Mouse (Mus musculus) spleen, embryonic (tissue): ENCODE measurements around the gene Slc4a2.

Experiments used
- CTCF ChIA-PET: fragments of 350-600 bp; sonication (Branson Sonifier 250); formaldehyde crosslinking; loops from one replicate; lab custom pipeline; 2022; lab: Charles Lee

The Slc4a2 gene

DNA sequence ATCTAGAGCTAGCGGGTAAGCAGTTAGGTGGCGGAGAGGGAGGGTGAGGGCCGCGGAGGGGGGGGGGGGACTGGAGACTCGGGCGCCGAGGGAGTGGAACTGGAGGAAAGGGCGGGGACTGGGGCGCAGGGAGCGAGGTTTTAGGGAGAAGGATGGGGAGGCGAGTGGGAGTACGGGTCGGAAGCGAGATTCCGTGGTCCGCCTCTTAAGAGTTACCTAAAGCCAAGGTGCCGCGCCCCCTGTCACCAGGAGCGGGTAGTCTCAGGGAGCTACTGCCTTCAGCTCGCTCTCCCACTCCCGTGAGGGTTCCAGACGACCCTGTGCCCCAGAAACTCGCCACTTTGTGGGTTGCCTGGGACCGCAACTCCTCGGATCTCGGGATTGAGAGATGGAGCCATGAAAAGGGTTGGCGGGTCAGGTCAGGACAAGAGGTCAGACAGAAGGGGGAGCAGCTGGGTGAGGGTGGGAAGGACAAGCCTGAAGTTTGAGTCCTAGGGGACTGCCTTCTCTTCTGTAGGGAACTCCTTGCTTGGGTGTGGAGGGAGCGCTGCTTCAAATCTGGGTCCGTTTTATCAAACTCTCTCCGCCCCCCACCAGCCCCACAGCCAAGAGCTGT, 1.9 kb downstream of the Slc4a2 start:
- CTCF ChIA-PET: interaction anchor here (0.7 to 0.8 kb wide), 2 partner anchors 9 to 22 kb away, joined by 3 read pairs; partner anchors contain the start of gene Tmub1

DNA sequence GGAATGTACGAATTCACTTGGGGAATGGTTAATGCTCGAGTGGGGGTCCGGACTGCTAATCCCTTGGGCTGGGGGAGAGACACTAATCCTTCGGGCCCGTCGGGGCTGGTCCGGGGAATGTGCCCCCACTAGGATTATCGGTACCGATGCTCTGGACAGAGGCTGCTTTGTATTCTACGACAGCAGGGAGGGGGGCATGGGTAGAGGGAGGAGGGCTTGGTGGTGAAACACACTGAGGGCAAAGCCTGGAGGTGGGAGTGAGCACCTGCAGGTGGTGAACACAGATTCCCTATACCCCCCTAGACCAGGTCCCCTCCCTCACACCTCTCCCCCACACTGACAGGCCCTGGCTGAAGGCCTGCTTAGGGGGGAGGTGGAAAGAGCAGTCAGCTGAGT, 2.4 kb downstream of the Slc4a2 start:
- CTCF ChIA-PET: interaction anchor here (0.5 to 0.7 kb wide), 2 partner anchors 22 to 50 kb away, joined by 3 read pairs; partner anchors contain the start of gene Tmub1

DNA sequence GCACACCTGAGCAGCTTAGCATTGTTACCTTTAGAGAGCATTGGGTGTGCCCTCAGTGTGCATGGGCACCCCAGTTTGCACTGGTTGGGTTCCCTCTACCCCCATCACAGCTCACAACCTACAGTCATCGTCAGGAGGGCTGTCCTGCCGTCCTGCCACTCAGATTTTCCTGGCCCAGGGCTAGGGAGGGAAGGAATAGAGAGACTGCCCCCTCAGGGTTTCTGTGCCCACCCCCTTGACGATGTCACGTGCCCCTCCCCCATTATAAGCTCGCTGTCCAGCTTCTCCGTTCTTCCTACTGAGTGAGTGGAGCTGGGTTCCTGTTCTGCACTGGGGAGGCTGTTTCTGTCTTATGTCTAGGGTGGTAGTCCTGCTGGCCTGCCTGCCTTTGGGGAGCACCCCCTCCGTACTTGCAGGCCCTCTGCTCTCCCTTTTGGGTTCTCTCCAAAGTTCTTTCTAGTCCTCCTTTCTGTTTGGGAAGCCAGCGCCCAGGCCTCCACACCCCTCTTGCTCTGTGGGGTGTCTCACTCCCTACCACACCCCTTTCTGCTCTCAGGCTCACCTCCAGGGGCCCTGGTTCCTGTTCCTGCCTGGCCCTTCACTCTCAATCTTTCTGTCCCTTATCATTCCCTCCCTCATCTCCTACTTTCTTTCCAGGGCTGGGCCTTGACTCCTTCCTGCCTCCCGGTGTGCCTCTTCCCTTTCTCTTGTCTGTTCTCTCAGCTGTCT, 3.1 kb downstream of the Slc4a2 start:
- CTCF ChIA-PET: interaction anchor here (0.5 kb wide), 1 partner anchor 49 kb away, joined by 3 read pairs; no protein-coding TSS in a partner anchor

DNA sequence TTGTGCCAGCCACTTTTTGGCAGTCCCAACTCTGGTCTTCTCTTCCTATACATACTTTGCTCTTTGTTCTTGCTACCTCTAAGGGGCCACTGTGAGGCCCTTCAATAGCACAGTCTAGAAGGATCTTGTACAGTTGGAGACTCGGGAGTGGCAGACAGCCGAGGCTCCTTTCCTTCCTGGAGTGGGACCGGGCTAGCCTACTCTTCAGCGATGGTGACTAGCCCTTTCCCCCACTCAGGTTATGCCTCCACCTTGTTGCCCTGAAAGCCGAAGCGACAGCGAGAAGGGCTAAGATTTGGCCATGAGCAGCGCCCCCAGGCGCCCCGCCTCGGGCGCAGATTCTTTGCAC, 3.6 kb downstream of the Slc4a2 start:
- CTCF ChIA-PET: no interaction called here

DNA sequence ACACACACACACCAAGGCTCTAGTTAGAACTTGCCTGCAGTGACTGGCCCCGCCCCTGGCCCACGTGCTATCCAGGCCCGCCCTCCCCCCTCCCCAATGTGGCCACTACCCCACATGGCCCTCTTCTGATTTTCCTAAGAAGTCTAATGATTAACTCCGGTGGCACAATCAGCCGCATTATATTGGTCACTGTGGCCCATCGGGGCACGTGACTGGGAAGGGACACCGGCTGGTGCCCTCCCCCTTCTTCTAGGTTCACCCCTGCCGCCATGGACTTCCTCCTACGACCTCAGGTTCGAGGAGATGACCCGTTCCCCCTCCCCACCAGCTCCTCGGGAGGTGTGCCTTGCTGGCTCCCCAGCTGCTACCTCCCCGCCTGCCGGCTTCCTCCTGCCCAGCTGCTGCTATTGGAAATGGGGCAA, 4.4 kb downstream of the Slc4a2 start:
- CTCF ChIA-PET: no interaction called here

DNA sequence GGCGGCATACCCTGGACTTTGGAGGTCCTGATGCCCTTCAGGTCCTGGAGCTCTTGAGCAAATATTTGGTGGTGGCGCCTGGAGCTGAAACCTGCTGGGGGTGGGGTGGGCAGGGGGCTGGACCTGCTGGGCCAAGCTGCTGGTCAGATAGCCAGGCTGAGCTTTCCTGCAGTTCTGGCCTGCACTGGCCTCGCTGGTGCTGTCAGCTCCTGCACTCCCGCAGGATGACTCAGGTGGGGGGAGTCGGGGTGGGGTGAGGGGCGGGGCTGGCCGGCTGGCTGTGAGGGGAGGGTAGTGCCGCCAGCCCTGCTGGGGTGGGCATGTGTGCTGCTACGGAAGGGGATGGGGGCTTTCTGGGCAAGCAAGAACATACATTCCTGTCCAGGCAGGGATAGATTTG, 5.0 kb downstream of the Slc4a2 start:
- CTCF ChIA-PET: no interaction called here

DNA sequence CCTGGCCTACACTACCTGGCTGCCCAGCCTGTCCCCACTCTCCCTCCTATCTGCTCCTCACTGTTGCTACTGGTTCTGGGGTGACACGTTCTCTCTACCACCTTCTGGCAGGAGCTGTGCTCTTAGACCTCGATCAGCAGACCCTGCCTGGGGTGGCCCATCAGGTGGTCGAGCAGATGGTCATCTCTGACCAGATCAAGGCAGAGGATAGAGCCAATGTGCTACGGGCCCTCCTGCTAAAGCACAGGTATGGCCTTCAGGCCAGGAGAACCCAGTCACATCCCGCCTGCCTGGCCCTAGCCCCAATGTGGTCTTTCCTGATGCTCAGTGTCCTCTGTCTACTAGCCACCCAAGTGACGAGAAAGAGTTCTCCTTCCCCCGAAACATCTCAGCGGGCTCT, 10.4 kb downstream of the Slc4a2 start:
- CTCF ChIA-PET: interaction anchor here (0.6 kb wide), 1 partner anchor 14 kb away, joined by 3 read pairs; no protein-coding TSS in a partner anchor

DNA sequence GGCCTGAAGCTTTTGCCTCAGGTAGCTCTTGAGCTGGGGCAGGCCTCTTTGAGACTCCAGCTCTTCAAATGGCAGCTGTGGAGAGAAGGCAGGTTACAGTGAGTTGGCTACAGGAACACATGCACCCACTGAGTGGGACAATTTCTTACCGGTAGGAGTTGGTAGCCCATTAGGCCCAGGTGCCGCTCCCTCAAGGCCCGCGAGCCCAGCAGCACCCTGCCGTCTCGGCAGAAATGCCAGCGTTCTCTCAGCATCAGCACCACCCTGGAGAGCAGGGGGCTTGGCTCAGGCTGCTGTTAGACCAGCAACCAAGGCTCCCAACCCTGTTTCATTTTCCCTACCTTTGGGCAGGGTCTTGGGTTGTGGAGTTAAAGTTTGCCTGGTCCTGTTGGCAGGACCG, 17.6 kb downstream of the Slc4a2 start:
- CTCF ChIA-PET: no interaction called here

DNA sequence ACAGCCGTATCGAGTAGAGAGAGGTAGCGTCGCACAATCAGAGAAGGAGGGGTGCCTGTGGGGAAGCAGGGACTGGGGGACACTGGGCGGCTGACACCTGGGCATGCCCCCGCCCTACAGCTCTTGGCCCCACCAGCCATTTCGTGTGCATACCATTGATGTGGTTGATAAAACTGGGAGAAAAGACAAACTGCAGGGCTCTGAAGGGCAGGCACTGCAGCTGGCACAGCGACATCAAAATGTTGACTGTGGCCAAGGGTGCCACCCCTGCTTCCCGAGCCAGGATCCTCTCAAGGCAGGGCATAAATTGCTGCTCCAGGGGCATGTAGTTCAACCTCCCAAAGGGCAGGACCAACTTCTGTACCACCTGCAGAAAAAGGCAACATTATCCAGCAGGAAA, 18.4 kb downstream of the Slc4a2 start:
- CTCF ChIA-PET: no interaction called here

DNA sequence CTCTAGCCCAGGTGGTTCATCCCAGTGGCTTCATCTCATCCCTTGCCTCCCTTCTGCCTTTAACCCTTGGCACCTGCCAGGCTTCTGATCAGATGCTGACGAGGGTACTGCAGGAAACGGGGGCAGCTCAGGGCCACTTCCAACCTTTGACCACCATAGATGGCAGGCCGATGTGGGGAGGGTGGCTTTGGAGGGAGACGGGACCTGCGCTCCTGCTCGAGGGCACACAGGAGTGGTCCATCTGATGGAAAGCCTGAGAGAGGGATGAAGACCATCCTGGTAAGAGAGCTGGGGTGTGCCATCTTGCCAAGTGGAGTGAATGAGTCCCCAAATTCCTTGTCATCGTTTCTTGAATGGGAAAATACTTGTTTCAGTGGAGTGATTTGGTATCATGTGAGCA, 19.6 kb downstream of the Slc4a2 start:
- CTCF ChIA-PET: no interaction called here

DNA sequence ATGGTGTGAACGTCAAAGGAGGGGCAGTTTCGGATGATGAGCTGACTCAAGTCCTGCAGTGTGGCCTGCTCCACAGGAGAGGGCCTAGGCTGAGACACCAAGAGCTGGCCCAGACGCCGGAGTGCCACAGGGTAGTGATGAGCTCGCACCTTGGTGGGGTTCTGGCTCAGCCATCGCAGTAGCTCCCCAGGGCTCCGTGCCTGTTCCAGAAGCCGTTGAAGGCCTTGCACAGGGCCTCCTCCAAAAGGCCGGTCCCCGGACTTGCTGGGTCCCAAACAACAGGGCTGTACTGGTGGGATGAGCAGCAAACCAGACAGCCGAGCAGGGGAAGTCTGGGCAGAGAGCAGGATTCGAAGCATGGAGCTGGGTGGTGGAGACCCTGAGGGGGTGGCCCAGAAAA, 20.3 kb downstream of the Slc4a2 start:
- CTCF ChIA-PET: no interaction called here

DNA sequence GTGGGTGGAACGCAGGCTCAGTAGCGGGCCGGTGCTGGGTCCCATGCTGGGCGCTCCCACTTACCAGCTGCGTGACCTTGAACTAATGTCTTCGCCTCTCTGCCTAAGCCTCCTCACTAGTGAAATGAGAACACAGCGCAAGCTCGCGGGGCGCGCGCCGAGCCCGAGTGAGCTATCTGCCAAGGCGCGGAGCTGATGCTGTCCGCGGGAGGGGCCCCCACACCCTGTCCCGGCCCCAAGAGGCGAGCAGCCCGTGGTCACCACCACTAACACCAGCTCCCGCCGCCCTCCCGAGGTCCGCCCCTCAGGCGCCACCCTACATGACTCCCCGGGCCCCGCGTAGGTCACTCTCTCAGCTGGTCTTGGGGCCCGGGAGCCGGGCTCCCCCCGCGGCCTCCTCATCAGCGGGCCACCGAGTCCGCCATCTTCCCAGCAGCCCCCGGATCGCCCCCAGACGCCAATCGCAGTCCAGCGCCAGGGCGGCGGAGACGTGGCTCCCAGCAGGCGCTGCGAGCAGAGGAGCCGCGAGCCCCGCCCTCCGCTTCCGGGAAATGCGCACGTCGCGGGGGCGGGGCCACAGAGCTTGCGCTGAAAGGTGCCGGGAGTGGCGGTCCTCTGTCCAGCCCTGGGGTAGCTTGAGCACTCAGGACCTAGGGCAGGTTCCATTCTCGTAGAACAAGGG, 21.2 kb downstream of the Slc4a2 start, which contains the start of gene Fastk:
Gene Fastk, minus strand, starts transcription at position 542 of the 682 bp plus-strand sequence.
- CTCF ChIA-PET: no interaction called here

DNA sequence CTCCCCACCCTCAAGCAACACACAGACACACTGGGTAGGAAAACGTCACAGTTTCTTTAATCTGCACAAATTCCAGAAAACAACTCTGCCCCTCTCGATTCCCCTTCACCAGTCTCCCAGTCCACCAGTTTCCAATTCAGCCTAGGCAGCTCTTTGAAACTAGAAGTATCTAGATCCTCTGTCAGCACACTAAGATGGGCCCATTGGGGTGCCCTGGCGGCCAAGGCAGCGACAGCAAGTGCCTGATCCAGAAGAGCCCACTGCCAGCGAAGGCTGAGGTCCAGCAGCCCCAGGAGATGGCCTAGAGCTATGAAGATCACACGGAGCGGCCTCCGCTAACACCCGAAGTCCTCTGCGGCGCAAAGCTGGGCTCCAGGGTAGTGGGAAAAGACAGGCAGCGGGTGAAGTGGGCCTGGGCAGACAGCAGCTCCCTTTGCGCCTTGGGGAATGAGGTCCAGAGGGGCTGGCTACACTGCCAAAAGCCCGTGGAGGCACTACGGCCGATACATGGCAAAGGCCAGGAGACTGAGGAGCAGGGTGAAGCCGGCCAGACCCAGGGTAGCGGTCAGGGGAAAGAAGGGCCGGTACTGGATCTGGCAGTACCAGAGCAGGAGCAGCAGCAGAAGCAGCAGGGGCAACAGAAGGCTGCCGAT, 21.9 kb downstream of the Slc4a2 start:
- CTCF ChIA-PET: no interaction called here

DNA sequence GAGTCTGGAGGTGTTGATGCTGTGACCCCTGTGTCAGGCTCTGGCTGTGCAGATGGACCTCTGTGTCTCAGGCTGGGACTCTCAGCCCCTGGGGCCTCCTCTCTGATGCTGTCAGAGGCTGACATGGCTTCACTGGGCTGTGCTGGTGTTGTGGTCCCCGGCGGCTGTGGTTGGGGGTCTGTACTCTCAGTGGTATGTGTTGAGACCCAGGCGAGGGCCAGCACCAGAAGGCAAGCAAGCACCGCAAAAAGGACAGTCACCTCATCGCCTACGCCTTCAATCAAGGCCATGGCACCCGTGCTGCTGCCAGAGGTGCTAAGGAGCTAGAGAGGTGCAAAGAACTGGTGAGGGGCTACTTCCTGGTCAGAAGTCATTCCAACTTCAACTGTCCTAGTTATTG, 23.0 kb downstream of the Slc4a2 start:
- CTCF ChIA-PET: interaction anchor here (0.5 to 1.6 kb wide), 2 partner anchors 21 to 508 kb away, joined by 3 to 5 read pairs; no protein-coding TSS in a partner anchor

DNA sequence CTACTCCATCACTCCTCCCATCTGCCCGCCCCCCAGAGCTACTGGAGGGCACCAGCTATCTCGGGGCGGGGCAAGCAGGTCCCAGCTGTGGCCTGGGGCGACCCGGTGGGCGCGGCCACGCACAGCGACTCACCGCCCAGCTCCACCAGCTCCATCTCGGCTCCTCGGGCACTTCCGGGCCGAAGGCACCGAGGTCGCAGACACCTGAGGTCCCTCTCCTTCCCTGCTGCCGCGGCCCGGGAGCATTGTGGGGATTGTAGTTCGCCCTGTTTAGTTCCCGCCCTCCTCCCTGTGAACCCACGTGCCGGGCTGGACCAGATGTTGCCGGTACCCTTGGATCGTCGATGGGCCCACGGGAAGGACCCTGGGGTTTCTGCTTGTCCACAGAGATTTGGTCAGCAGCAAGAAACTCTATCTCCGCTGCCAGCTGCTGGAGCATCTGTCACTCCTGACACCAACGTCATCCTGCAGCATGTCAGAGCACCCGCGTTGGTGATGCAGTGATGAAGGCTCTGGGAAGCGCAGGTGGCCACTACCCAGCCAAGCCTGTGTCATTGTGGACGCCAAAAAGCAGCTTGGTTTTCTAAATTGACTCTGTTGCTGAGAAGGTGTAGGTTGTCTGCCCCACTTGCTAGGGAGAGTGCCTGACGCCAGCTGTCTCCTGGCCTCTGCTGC, 24.1 kb downstream of the Slc4a2 start, which contains the start of gene Tmub1:
Gene Tmub1, minus strand, starts transcription at position 231 of the 675 bp plus-strand sequence.
- CTCF ChIA-PET: interaction anchor here (0.6 to 1.6 kb wide), 2 partner anchors 22 to 972 kb away, joined by 3 to 4 read pairs; no protein-coding TSS in a partner anchor

DNA sequence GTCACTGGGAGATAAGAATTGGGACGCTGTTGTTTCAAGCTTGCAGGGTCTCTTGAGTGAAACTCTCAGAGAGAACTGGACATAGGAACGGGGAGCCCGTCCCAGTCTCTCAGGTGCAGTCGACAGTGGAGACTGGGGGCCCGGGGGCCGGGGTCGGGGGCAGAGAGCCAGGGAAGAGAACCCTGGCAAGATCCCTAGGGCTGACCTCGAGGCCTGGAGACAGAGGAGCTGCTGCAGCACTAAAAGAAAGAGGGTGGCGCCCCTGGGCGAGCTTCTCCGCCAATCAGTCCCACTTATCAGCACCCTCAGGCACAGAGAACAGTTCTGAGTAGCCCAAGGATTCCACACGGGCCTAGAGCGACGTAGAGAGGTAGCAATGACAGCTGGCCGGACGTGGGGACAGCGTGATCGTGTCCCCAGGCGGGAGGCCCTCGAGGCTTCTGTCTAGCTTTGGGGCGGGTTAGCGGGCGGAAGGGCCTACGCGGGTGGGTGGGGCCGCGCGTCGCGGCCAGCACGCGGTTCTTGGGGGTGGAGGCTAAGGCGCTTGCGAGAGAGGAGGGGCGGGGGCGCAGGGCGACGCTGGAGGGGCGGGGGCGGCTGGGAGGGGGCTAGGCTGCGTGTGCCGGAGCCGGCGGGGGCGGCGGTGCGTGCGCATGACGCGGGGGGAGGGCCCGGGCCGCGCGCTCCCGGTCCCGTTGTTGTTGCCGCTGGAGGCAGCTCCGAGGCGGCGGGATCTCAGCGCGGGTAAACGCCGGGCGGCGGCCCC, 27.8 kb downstream of the Slc4a2 start:
- CTCF ChIA-PET: interaction anchor here (0.7 to 0.8 kb wide), 2 partner anchors 13 to 34 kb away, joined by 3 read pairs; no protein-coding TSS in a partner anchor

DNA sequence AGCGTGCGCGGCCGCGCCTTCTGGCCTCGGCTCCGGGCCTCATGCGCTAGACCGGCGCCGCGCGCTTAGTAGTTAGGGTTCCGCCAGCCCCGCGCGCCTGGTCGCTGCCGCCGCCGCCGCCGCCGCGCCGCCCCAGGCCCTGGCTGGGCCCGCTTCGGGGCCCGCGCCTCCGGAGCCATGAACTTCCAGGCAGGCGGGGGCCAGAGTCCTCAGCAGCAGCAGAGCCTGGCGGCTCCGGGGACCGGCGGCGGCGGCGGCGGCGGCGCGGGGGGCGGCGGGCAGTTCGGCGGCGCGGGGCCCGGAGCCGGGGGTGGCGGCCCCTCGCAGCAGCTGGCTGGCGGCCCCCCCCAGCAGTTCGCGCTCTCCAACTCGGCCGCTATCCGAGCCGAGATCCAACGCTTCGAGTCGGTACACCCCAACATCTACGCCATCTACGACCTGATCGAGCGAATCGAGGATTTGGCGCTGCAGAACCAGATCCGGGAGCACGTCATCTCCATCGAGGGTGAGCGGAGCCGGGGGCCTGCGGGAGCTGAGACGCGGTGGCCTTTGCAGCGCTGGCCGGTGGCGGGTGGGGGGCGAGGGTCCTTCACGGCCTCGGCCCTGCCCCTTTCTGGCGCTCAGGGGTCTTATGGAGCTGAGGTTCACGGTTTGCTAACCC, 28.5 kb downstream of the Slc4a2 start, which contains the start of gene Agap3:
Gene Agap3, plus strand, starts transcription at position 148 of the 661 bp plus-strand sequence.
- CTCF ChIA-PET: interaction anchor here (0.8 kb wide), 1 partner anchor 33 kb away, joined by 3 read pairs; no protein-coding TSS in a partner anchor

DNA sequence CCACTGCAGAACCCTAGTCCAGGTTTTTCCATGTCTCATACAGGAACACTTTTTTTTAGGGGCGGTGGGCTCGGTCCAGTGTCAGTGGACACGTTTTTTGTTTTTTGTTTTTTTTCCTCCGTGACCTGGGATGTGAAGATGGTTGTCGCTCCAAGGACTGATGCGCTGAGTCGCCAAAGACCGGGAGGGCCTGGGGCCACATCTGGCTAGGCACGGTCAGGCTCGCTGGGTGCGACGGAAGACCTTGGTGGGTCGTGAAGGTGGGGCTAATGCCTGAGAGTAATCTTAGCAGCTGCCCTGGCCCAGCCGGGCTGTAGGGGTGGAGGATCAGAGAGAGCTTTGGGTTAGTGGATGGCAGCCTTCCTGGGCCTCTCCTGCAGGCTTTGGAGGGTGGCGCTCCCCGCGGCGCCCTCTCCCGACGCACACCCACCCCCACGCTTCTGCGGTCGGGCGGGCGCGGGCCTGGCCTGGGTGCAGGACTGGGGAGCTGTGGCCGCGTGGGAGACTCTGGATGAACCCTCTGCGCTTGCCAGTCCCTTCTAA, 29.1 kb downstream of the Slc4a2 start:
- CTCF ChIA-PET: no interaction called here

DNA sequence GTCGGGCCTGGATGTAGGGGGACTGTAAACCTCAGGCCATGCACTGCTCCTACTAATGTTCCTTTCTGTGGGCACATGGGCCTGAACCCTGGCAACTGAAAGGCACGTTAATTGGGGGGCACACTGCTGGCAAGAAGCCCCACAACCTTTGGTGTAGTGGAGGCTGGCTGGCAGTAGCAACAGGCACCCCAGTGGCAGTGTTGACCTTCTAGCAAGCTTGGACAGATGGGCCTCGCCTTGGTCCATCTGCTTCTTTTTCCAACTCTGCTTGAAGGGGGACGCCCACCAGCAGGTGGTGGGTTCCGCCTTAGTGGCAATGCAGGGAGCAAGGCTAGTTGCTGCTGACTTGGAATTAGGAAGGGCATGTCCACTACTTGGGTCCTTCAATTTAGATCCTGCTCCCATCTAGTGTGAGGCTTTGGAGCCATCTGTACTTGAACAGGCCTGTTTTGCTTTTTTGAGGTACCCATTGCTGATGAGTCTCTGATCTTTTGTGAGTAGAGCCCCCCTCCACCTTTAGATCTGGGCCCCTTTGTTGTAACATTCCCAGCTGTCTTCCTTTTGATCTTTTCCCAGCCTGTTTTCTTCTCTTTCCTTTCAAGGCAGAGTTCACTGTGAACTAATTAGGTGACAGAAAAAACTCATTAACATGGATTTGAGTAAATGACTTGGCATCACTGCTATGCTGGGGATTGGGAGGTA, 29.8 kb downstream of the Slc4a2 start:
- CTCF ChIA-PET: no interaction called here
